Mouse (Mus musculus): Measurements from ENCODE around the gene Xaf1.
A peak's percentile ranks its signal among the peaks of the same experiment; 100 is the strongest.
"Not testable (repeated sequence)": the region's sequence is repeated elsewhere in the genome, so short reads cannot be mapped to it uniquely, and the experiment has no call there.

The Xaf1 gene

DNA sequence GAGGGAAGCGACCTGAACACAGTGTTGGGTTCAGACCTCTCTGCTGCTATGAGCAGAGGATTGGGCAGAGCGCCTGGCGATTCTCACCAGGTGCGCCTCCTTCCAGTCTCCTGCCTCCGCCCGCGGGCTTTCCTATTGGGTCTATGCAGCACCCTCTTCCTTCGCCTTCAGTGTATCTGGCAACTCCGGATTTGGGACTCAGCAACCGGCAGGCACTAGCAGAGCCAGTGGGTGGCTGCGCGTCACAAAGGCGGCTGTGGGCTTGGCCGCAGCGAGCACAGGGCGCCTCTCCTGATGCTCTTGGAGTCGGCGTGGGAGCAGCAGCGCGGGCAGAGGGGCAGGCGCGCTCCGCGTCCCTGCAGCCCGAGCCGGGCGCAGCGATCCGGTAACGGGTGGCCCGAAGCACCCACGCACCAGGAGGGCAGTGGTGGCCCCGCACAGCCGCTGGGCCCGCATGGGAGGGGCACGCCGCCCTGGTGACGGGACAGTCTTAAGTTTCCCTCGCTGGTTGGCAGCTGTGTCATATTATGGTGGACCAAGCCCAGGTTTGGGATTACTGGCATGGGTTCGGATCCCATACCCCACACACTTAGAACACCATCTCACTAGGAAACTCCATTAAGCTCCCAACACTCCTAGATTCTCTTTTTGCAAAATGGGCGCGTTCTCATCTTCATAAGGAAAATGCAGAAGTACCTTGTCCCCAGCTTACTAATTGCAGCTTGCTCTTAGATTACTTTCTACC, 12.9 kb downstream of the Xaf1 start, which contains the start of gene Fbxo39:
TSS of gene Fbxo39 (plus strand) at position 294 of the 745 bp plus-strand sequence.
- DNase-seq, result no peak

GRCm38 (mm10) chr11:72318026-72318425, 16.6 kb downstream of the Xaf1 start:
- no peak for DNase-seq

DNA sequence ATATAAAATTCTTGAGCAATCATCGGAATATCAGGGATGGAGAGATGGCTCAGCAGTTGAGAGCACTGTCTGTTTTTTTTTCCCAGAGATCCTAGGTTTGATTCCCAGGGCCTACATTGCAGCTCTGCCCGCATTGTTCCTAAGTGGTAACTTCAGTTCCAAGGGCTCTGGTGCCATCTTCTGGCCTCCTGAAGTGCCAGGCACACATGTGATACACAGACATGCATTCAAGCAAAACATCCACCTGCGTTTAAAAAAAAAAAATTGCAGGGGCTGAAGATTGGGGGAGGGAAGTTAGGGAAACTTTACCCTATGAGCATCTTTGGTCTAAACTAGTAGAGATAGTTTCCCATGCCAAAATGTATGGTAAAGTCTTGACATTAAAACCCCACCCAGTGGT, 23.0 kb downstream of the Xaf1 start:
- no peak for DNase-seq

DNA sequence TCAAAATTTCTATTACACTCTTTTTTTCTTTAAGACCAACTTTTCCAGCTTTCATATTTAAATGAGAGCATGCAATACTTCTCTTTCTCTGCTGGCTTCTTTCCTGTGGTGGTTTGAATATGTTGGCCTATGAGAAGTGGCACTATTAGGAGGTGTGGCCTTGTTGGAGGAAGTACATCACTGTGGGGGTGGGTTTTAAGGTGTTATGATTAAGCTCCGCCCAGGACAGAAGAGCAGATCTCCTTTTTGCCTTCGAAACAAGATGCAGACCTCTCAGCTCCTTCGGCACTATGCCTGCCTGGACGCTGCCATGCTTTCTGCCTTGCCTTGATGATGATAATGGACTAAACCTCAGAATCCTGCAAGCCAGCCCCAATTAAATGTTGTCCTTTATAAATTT, 24.3 kb downstream of the Xaf1 start:
- no peak for DNase-seq

GRCm38 (mm10) chr11:72332951-72333667, 31.7 kb downstream of the Xaf1 start:
- DNase-seq, result no peak

GRCm38 (mm10) chr11:72334653-72335052, 33.2 kb downstream of the Xaf1 start:
- DNase-seq, result no peak

DNA sequence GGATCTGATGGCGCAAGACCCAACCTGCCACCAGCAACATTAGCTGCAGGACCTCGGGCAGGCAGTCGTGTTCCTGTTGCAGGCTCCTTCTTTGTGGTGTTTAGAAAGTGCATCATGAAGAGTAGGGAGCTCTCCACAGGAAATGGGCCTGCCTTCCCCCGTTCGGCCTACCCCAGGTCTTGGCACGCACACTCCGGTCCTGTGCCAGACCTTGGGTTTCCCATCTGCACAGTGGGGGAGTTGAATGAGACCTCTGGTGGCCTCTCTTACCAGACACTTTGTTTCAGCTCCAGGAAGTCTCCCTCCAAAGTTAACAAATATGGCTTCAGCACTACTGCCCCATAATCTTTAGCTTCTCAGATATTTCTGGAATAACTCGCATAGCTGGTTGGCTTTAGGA, 35.3 kb downstream of the Xaf1 start:
- no peak for DNase-seq

- peak; percentile 37 for DNase-seq
Measured at GRCm38 (mm10) chr11:72338437-72338871, 37.0 kb downstream of the Xaf1 start.

GRCm38 (mm10) chr11:72339716-72340115, 38.3 kb downstream of the Xaf1 start:
- no peak for DNase-seq

- peak; percentile 72 for DNase-seq
Measured at GRCm38 (mm10) chr11:72342549-72343237, 41.3 kb downstream of the Xaf1 start.

DNA sequence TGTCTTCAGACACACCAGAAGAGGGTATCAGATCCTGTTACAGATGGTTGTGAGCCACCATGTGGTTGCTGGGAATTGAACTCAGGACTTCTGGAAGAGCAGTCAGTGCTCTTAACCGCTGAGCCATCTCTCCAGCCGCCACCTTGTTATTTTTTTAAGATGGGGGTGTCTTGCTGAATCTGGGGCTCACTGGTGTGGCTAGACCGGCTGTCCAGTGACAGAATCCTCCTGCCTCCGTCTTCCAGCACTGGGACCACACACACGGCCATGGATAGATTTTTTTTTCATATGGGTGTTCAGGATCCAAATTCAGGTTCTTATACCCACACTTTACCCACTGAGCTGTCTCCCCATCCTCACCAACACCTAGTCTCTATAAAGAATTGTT, 41.8 kb downstream of the Xaf1 start:
- not testable (repeated sequence) for DNase-seq

GRCm38 (mm10) chr11:72343904-72344303, 42.5 kb downstream of the Xaf1 start:
- DNase-seq, result peak; percentile 69

DNA sequence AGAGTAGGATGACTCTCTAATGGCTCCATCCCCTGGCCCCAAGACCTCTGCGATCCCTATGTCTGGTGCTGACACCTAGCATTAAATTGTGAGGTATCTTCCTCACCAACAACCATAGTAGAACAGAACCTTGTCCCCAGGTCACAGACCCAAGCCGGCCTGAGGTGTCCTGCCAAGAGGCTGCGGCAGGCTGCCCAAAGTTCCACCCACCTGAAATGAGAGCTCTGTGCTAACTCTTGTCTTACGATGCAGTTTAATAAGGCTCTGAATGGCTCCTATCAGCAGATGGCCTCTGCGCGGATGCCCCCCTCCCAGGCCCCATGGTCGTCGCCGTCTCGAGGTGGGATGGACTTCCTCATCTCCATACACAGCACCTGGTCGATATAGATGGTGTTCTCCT, 43.1 kb downstream of the Xaf1 start:
- DNase-seq, result no peak

DNA sequence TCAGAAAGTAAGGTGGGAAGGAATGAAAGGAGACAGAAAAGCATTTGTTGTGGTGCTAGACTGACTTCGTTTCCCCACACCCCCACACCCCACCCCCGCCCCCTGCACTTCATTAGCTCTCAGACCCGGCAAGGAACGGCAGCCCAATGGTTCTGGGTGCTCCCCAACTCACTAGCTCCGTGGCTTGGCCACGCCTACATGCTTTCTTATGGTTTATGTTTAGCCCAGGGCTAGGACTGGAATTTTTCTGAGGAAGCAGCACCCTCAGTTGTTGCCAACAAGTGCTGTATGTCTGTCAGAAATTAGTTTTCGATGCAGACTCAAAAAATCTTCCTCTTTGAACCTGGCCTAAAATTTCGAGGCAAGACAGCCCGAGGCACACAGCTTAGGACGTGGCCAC, 47.1 kb downstream of the Xaf1 start:
- DNase-seq, result peak; percentile 62

DNA sequence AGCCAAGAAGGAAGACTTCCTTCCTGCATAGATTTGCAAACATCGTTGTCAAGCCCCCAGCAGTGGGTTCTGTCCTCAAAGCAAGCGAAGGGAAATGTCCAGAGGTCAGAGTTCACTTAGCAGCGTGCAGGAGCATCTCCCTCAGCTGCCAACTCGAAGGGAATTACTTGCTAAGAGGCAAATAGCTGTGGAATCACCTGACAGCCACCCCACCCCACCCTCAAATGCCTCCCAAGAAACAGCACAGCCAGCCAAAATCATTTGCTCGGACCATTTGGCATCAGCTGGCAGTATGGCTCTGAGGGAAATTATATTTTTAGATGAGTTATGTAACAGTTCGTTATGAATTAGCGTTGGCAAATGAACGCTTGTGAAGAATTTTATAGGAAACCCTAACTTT, 47.6 kb downstream of the Xaf1 start:
- peak; percentile 50 for DNase-seq

DNA sequence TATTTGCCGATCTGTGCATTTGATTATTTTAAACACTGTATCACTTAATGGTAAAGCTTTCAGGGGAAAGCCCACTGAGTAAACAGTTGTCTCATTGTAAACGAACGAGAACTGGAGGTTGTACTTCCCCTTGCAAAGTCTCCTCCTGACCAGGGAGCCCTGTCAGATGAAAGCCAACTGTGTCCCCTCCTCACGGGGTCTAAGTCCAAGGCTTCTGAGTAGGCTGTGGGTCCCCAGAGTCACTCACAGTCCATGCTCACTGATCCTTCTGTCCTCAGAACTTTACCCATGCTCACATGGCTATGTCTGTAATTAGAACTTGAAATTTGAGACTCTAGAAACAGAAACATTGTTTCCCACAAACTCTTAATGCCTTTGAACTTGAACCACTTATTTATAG, 48.2 kb downstream of the Xaf1 start:
- peak; percentile 38 for DNase-seq

- no peak for DNase-seq
Measured at GRCm38 (mm10) chr11:72352272-72352671, 50.8 kb downstream of the Xaf1 start.

DNA sequence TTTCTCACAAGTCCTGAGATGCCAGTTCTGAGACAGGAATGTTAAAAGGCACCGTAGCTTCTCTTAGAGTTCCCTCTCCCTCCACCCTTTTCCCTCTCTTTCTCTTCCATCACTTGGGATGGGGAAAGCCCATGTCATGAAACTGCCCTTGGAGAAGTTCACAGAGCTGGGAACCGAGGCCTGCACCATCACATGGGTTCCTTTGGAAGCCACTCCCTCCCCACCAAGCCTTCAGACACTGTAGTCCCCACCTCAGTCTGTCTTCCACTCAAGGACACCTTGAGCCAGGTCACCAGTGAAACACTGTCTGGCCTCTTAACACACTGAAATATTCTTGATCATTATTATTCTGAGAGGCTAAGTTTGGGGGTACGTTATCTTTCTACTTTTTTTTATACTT, 51.8 kb downstream of the Xaf1 start:
- no peak for DNase-seq

GRCm38 (mm10) chr11:72354971-72355728, 53.7 kb downstream of the Xaf1 start:
- peak; percentile 79 for DNase-seq

GRCm38 (mm10) chr11:72361385-72362346, 60.2 kb downstream of the Xaf1 start:
- DNase-seq, result peak; percentile 81

DNA sequence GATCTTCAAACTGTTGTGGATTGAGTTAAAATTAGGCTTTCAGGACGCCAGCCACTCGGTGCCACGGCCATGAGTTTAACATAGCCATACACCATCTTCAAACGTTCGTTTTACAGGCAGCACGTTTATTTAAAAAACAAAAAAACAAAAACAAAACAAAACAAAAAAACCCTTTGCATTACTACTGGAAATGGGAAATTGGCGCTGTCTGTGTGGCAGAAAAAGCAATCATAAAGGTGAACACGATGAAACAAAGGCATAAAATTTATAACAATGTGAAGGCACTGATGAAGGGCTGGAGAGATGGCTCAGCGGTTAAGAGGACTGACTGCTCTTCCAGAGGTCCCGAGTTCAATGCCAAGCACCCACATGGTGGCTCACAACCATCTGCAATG, 60.9 kb downstream of the Xaf1 start, which contains the start of gene Tekt1:
TSS of gene Tekt1 (minus strand) at position 96 of the 395 bp plus-strand sequence.
- no peak for DNase-seq
